Comparison of ENCODE assay signal across 8 mouse cellular contexts in genomic region chr3:69315810-69316390, GRCm38 (mm10). TPM values are rescaled to one million over a fixed set of nuclear protein-coding genes. Genes with fewer than 3 reads are reported as not detected.
DNase-seq lines count a peak whose midpoint lies in the region; ATAC-seq and TF ChIP-seq lines count a peak whose summit lies in the region.

No protein-coding gene starts in this region.

- no peaks in the 10 kb centered on the region for H3K36me3 ChIP-seq in heart, embryonic 11.5 days (ENCODE audit: control insufficient read depth, insufficient read depth, low read length)
- no peaks in the 10 kb centered on the region for H3K36me3 ChIP-seq in ES-E14 (ENCODE audit: control insufficient read depth, insufficient read depth, low read length, poor library complexity, severe bottlenecking)

- peak; percentile 17; the same call in 1 of the 2 replicates for ATAC-seq in heart, embryonic 11.5 days (replicated peaks; ENCODE audit: insufficient number of reproducible peaks, low FRiP score, low TSS enrichment)
- peak; percentile 28 for ATAC-seq in granulocyte monocyte progenitor cell, adult 5-6 weeks (replicated peaks; ENCODE audit: poor library complexity, severe bottlenecking)
- ATAC-seq in megakaryocyte, adult 5-6 weeks (ENCODE audit: poor library complexity, severe bottlenecking) = peak; percentile 45

- in situ Hi-C loops in ES-E14 (cut with MboI; ENCODE audit: low sequenced_read_pairs in 2 of 2, unreplicated experiment in 2 of 2) = no loop called here

- no peaks in the 10 kb centered on the region for H3K27me3 ChIP-seq in heart, embryonic 11.5 days (ENCODE audit: control insufficient read depth, insufficient read depth, low read length)

- peak overlapping the region; percentile 77 for H3K4me3 ChIP-seq in heart, embryonic 11.5 days (ENCODE audit: low read depth, low read length)
- H3K4me3 ChIP-seq in ES-E14 (ENCODE audit: insufficient read depth in 1 of 2, low read depth in 1 of 2, low read length in 2 of 2, poor library complexity in 1 of 2, severe bottlenecking in 1 of 2) = peak overlapping the region; percentile 80 to 97

- no peaks in the 10 kb centered on the region for H3K9me3 ChIP-seq in heart, embryonic 11.5 days (replicated peaks; ENCODE audit: control insufficient read depth, low read length)
- no peaks in the 10 kb centered on the region for H3K9me3 ChIP-seq in ES-E14 (ENCODE audit: control insufficient read depth, insufficient read depth, low read depth, low read length)

- peak overlapping the region; percentile 86 for H3K27ac ChIP-seq in heart, embryonic 11.5 days (ENCODE audit: low read depth, low read length)
- H3K27ac ChIP-seq in ES-E14 (ENCODE audit: insufficient read depth, low read depth, low read length, poor library complexity, severe bottlenecking) = no peak overlapping the region

- intact Hi-C loops in gastrocnemius, postnatal 14 days (cut with DNase I; ENCODE audit: low total_unique reads) = no loop called here

- H3K4me1 ChIP-seq in heart, embryonic 11.5 days (ENCODE audit: control insufficient read depth, insufficient read depth, low read length) = peaks cover 11% of the 10 kb centered on the region
- H3K4me1 ChIP-seq in ES-E14 (ENCODE audit: control insufficient read depth in 2 of 2, insufficient read depth in 2 of 2, low read length in 2 of 2, poor library complexity in 1 of 2) = peaks cover 2% of the 10 kb centered on the region in 2 experiments

- H3K4me2 ChIP-seq in heart, embryonic 11.5 days = peak overlapping the region; percentile 96

- WGBS in heart, embryonic 11.5 days (ENCODE audit: insufficient replicate concordance) = 3% methylated on average over 18 of the region's 18 CpGs

- peak overlapping the region; percentile 88 for H3K9ac ChIP-seq in heart, embryonic 11.5 days (ENCODE audit: low read depth, low read length)
- H3K9ac ChIP-seq in ES-E14 (ENCODE audit: insufficient read depth, low read depth, low read length, poor library complexity, severe bottlenecking) = peak overlapping the region; percentile 90

- no peak for DNase-seq in heart, adult 9 months (ENCODE audit: low spot score in 2 of 2)
- no peak for DNase-seq in ES-E14 (ENCODE audit: low read depth, low spot score)
- no peak for DNase-seq in embryo, embryonic 10.5 days (ENCODE audit: low spot score)
- no peak for DNase-seq in gastrocnemius, postnatal 14 days
- no peak for DNase-seq in kidney, postnatal 4 days

TF ChIP-seq in ES-E14, 5 proteins besides CTCF, POLR2A, EP300 and RAD21:
- TF ChIP-seq MAFK (IDR thresholded peaks at IDR 0.05; ENCODE audit: insufficient read depth, low read depth, low read length) (no peak), ZNF384 (IDR thresholded peaks at IDR 0.05; ENCODE audit: low read depth, low read length) (no peak), CHD2 (IDR thresholded peaks at IDR 0.05; ENCODE audit: low read depth, low read length) (no peak), ZC3H11A (IDR thresholded peaks at IDR 0.05; ENCODE audit: borderline replicate concordance, low read depth, low read length) (no peak; the same call in 1 of the 2 replicates), HCFC1 (IDR thresholded peaks at IDR 0.05; ENCODE audit: borderline replicate concordance, insufficient read depth, low read length) (no peak)
TF ChIP-seq in ES-E14: peak in this region for 0.

RNA-seq across cellular contexts. Expression of gene Ppm1l, which starts 0.8 kb away (rescaled TPM):
- 5.6 and 8.8 TPM in 2 replicates for polyA plus RNA-seq in heart, embryonic 11.5 days (2014; fragmentation: Nextera tagmentation; extraction: Ambion mirVana)
- total RNA-seq in ES-E14 (2012; rRNA removed) = 5.2 and 5.6 TPM in 2 replicates
- 0.62 and 1.3 TPM in 2 replicates for total RNA-seq in granulocyte monocyte progenitor cell, adult 5-6 weeks (2014; fragmentation: Nextera tagmentation)
- 0.72 and 0.78 TPM in 2 replicates for total RNA-seq in granulocyte monocyte progenitor cell, adult 5-6 weeks (2017)
- 0.58 and 0.62 TPM in 2 replicates for total RNA-seq in megakaryocyte, adult 5-6 weeks (2015)
- 0.77 and 1.3 TPM in 2 replicates for total RNA-seq in megakaryocyte, adult 5-6 weeks (2017)
- 10 to 100 TPM; 33.8 to 34.5 TPM for total RNA-seq in gastrocnemius, postnatal 14 days (2021)
